Mouse (Mus musculus) limb, embryonic 12.5 days (tissue): ENCODE results near the gene Bach2. TPM values are rescaled to one million over a fixed set of nuclear protein-coding genes. Genes with fewer than 3 reads are reported as not detected.

Experiments used
- ATAC-seq: fragments of 200-750 bp; cut with Nextera tagmentation; 2 replicates; pipeline ENCODE4 v1.8.0; 2017; ENCODE audit warnings: low read depth, moderate TSS enrichment; ENCODE audit not compliant: insufficient number of reproducible peaks, insufficient read depth, low FRiP score, low TSS enrichment
- H3K27ac ChIP-seq: fragments of 300-500 bp; sonication (generic); 2 replicates; pipeline ENCODE4 v1.5.1; 2016; ENCODE audit warnings: mild to moderate bottlenecking, moderate library complexity
- H3K27me3 ChIP-seq: fragments of 300-500 bp; sonication (generic); 2 replicates; pipeline ENCODE4 v1.6.1; 2016; ENCODE audit warnings: mild to moderate bottlenecking, moderate library complexity
- H3K36me3 ChIP-seq: fragments of 300-500 bp; sonication (generic); 2 replicates; pipeline ENCODE4 v1.6.1; 2016; ENCODE audit warnings: mild to moderate bottlenecking, moderate library complexity
- H3K4me1 ChIP-seq: fragments of 300-500 bp; sonication (generic); replicated peaks from 2 replicates; pipeline ENCODE4 v1.6.1; 2016
- H3K4me2 ChIP-seq: fragments of 300-500 bp; sonication (generic); 2 replicates; pipeline ENCODE4 v1.6.1; 2016; ENCODE audit warnings: mild to moderate bottlenecking, moderate library complexity
- H3K4me3 ChIP-seq: fragments of 300-500 bp; sonication (generic); replicated peaks from 2 replicates; pipeline ENCODE4 v1.5.1; 2016; ENCODE audit warnings: mild to moderate bottlenecking
- H3K9ac ChIP-seq: fragments of 300-500 bp; sonication (generic); replicated peaks from 2 replicates; pipeline ENCODE4 v1.6.1; 2016; ENCODE audit warnings: mild to moderate bottlenecking, moderate library complexity
- H3K9me3 ChIP-seq: fragments of 300-500 bp; sonication (generic); 2 replicates; pipeline ENCODE4 v1.6.1; 2016; ENCODE audit warnings: mild to moderate bottlenecking, moderate library complexity
- WGBS: fragments of 180-500 bp; shearing (Covaris S2); methylation state at CpG from one replicate; pipeline ENCODE4 v1.1.7; 2016; 5-methylcytosine and 5-hydroxymethylcytosine counted together
- polyA plus RNA-seq: library from polyadenylated mRNA; unstranded; fragments of >200 nt; fragmentation: Nextera tagmentation; extraction: Ambion mirVana; gene quantifications from 2 replicates; pipeline ENCODE4 v1.2.1, GENCODE M21; 2016

The Bach2 gene
- polyA plus RNA-seq, 1 experiment from 2014 or later, result 14.5 TPM

GRCm38 (mm10) chr4:32344276-32344675 lies 105.7 kb downstream of the Bach2 start:
- Histone ChIP-seq H3K27me3 (no peaks in the 10 kb centered on the region), H3K9ac (no peak overlapping the region), H3K4me1 (0 out of 2 replicates have a peak, but pooled peaks cover 7% of the 10 kb centered on the region), H3K4me3 (no peak overlapping the region), H3K4me2 (no peak overlapping the region), H3K27ac (no peak overlapping the region), H3K36me3 (no peaks in the 10 kb centered on the region), H3K9me3 (no peaks in the 10 kb centered on the region)
- ATAC-seq, result no peak
- 85% methylated on average over 9 of the region's 9 CpGs for WGBS

GRCm38 (mm10) chr4:32347202-32347601 lies 108.6 kb downstream of the Bach2 start:
- Histone ChIP-seq H3K9ac (no peak overlapping the region), H3K4me1 (peaks cover 20% of the 10 kb centered on the region), H3K9me3 (no peaks in the 10 kb centered on the region), H3K4me3 (no peak overlapping the region), H3K27ac (no peak overlapping the region), H3K27me3 (no peaks in the 10 kb centered on the region), H3K36me3 (no peaks in the 10 kb centered on the region), H3K4me2 (no peak overlapping the region)
- WGBS, result 75% methylated on average over 6 of the region's 6 CpGs
- ATAC-seq, result no peak

GRCm38 (mm10) chr4:32347711-32348110 lies 109.1 kb downstream of the Bach2 start:
- Histone ChIP-seq H3K9ac (no peak overlapping the region), H3K27me3 (no peaks in the 10 kb centered on the region), H3K4me2 (no peak overlapping the region), H3K9me3 (no peaks in the 10 kb centered on the region), H3K36me3 (no peaks in the 10 kb centered on the region), H3K4me3 (no peak overlapping the region), H3K4me1 (peaks cover 25% of the 10 kb centered on the region), H3K27ac (no peak overlapping the region)
- 90% methylated on average over 5 of the region's 5 CpGs for WGBS
- ATAC-seq, result no peak

- no peaks in the 10 kb centered on the region for H3K36me3 ChIP-seq
- no peaks in the 10 kb centered on the region for H3K9me3 ChIP-seq
- ATAC-seq, result no peak
- no peak overlapping the region for H3K9ac ChIP-seq
- no peak overlapping the region for H3K4me3 ChIP-seq
- H3K4me2 ChIP-seq, result no peak overlapping the region
- 92% methylated on average over 5 of the region's 5 CpGs for WGBS
- H3K4me1 ChIP-seq, result peaks cover 27% of the 10 kb centered on the region
- H3K27me3 ChIP-seq, result no peaks in the 10 kb centered on the region
- no peak overlapping the region for H3K27ac ChIP-seq
Observed at GRCm38 (mm10) chr4:32349361-32349760, 110.8 kb downstream of the Bach2 start.

- no peak overlapping the region for H3K4me3 ChIP-seq
- H3K36me3 ChIP-seq, result no peaks in the 10 kb centered on the region
- H3K9ac ChIP-seq, result no peak overlapping the region
- H3K27ac ChIP-seq, result peak overlapping the region; percentile 20; the same call in 1 of the 2 replicates
- 24% methylated on average over 10 of the region's 10 CpGs for WGBS
- H3K27me3 ChIP-seq, result no peaks in the 10 kb centered on the region
- H3K4me2 ChIP-seq, result no peak overlapping the region
- peaks cover 39% of the 10 kb centered on the region for H3K4me1 ChIP-seq
- peak; percentile 37; the same call in 1 of the 2 replicates for ATAC-seq
- H3K9me3 ChIP-seq, result no peaks in the 10 kb centered on the region
Observed at GRCm38 (mm10) chr4:32351236-32351635, 112.6 kb downstream of the Bach2 start.

- H3K9ac ChIP-seq, result no peak overlapping the region
- 81% methylated on average over 18 of the region's 18 CpGs for WGBS
- H3K36me3 ChIP-seq, result no peaks in the 10 kb centered on the region
- no peaks in the 10 kb centered on the region for H3K27me3 ChIP-seq
- ATAC-seq, result no peak
- no peaks in the 10 kb centered on the region for H3K9me3 ChIP-seq
- peaks cover 43% of the 10 kb centered on the region for H3K4me1 ChIP-seq
- no peak overlapping the region for H3K4me3 ChIP-seq
- no peak overlapping the region for H3K4me2 ChIP-seq
- H3K27ac ChIP-seq, result peak overlapping the region; percentile 20; the same call in 1 of the 2 replicates
Observed at GRCm38 (mm10) chr4:32351661-32352246, 113.2 kb downstream of the Bach2 start.

GRCm38 (mm10) chr4:32352442-32352841 lies 113.8 kb downstream of the Bach2 start:
- Histone ChIP-seq H3K4me2 (no peak overlapping the region), H3K4me1 (peaks cover 43% of the 10 kb centered on the region), H3K27me3 (no peaks in the 10 kb centered on the region), H3K36me3 (no peaks in the 10 kb centered on the region), H3K9me3 (no peaks in the 10 kb centered on the region), H3K27ac (peak overlapping the region; percentile 74), H3K4me3 (no peak overlapping the region), H3K9ac (no peak overlapping the region)
- 53% methylated on average over 8 of the region's 8 CpGs for WGBS
- no peak for ATAC-seq

GRCm38 (mm10) chr4:32352842-32353241 lies 114.2 kb downstream of the Bach2 start:
- 38% methylated on average over 4 of the region's 4 CpGs for WGBS
- Histone ChIP-seq H3K27ac (peak overlapping the region; percentile 74), H3K36me3 (no peaks in the 10 kb centered on the region), H3K4me2 (no peak overlapping the region), H3K4me1 (peaks cover 47% of the 10 kb centered on the region), H3K27me3 (no peaks in the 10 kb centered on the region), H3K4me3 (no peak overlapping the region), H3K9me3 (no peaks in the 10 kb centered on the region), H3K9ac (no peak overlapping the region)
- ATAC-seq, result 0 out of 2 replicates have a peak, but pooled peaks have one; percentile 24

- Histone ChIP-seq H3K4me2 (peak overlapping the region; percentile 18; the same call in 1 of the 2 replicates), H3K36me3 (no peaks in the 10 kb centered on the region), H3K27ac (peak overlapping the region; percentile 59), H3K4me3 (no peak overlapping the region), H3K27me3 (no peaks in the 10 kb centered on the region), H3K9me3 (no peaks in the 10 kb centered on the region), H3K9ac (0 out of 2 replicates have a peak overlapping the region, but pooled peaks have one; percentile 23), H3K4me1 (peaks cover 64% of the 10 kb centered on the region)
- WGBS, result 48% methylated on average over 12 of the region's 12 CpGs
- ATAC-seq, result no peak
Observed at GRCm38 (mm10) chr4:32355935-32356617, 117.5 kb downstream of the Bach2 start.

GRCm38 (mm10) chr4:32357996-32358600 lies 119.5 kb downstream of the Bach2 start:
- Histone ChIP-seq H3K27ac (peak overlapping the region; percentile 54), H3K36me3 (no peaks in the 10 kb centered on the region), H3K27me3 (no peaks in the 10 kb centered on the region), H3K9me3 (no peaks in the 10 kb centered on the region), H3K4me1 (peaks cover 52% of the 10 kb centered on the region), H3K4me2 (no peak overlapping the region), H3K9ac (no peak overlapping the region), H3K4me3 (no peak overlapping the region)
- no peak for ATAC-seq
- 76% methylated on average over 12 of the region's 12 CpGs for WGBS

- H3K27ac ChIP-seq, result peak overlapping the region; percentile 54; the same call in 1 of the 2 replicates
- ATAC-seq, result no peak
- H3K4me1 ChIP-seq, result peaks cover 54% of the 10 kb centered on the region
- H3K27me3 ChIP-seq, result no peaks in the 10 kb centered on the region
- H3K9me3 ChIP-seq, result no peaks in the 10 kb centered on the region
- H3K9ac ChIP-seq, result no peak overlapping the region
- no peak overlapping the region for H3K4me3 ChIP-seq
- 69% methylated on average over 12 of the region's 12 CpGs for WGBS
- no peaks in the 10 kb centered on the region for H3K36me3 ChIP-seq
- H3K4me2 ChIP-seq, result no peak overlapping the region
Observed at GRCm38 (mm10) chr4:32358602-32359464, 120.2 kb downstream of the Bach2 start.
